Mouse (Mus musculus): ENCODE results near the gene Rnf150.

Rnf150 gene

DNA sequence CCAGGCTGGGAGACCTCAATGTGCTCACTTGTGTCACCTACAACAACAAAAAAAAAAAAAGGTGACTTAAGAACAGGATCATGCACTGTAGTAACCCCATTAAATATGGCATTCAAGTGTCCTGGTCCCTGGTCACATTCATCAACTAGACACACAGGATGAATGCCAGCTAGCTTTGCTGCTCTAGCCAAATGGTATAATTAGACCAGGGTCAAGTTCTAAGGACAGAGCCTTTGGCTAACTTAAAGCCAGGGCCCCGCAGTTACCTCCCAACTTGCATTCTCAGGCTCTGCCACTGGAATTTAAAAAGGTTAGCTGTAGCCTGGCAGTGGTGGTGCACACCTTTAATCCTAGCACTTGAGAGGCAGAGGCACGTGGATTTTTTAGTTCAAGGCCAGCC lies 165.1 kb downstream of the Rnf150 start:
- no peak for DNase-seq

- DNase-seq: no peak
Measured at GRCm38 (mm10) chr8:83032800-83033199, 169.6 kb downstream of the Rnf150 start.

DNA sequence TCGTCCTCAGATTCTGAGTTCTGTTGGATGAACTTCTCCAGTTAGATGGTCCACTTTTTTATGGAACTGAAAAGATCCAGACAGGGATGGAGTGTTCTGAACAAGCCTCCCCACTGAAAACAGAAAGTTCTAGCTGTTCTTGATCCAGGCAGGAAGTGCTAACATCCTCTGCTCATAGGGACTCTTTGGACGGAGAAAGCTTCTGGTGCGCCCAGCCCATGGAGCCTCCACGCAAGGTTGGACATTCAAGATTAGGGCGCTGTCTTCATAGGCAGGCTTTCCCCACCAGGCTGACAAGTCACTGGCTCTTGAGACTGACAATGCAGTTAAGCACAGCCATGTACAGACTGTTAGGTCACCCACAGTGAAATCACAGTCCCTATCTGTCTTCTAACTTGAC lies 172.0 kb downstream of the Rnf150 start:
- no peak for DNase-seq

GRCm38 (mm10) chr8:83036521-83037166 lies 173.5 kb downstream of the Rnf150 start:
- no peak for DNase-seq

DNA sequence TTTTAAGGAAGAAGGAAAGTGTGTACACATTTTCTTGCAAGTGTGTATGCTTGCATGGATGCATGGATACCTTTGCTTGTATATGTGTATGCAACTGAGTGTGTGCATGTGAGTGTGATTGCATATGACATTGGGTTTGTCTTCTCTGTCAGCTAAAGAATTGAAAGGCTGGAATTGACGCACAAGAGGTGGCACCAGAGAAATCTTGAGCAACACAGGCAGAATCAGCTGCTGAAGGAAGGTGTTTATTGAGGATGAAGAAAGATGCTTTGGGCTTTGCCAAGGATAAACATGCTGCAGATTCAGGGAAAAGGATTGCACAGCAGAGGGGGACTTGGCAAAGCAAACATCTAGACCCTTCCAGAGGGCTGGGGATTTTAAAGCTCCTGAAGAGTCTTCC lies 174.2 kb downstream of the Rnf150 start:
- DNase-seq: no peak

- no peak for DNase-seq
Measured at GRCm38 (mm10) chr8:83038575-83038974, 175.4 kb downstream of the Rnf150 start.

DNA sequence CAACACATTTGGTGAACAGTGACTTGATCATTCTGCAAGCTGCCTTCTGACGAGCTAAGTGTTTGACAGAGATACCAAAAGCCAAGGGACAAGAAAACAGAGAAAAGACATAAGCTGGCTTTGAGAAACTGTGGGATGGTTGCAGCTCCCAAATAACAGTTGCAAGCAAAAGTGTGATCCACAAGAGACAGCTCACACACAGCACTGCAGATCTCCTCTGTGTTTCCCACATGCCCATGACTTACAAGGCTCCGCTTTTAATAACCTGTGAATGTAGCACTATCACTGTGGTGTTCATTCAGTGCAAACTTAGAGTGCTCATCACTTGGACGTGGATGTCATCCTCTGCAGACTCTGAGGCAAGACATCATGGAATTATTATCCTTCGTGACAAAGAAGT lies 178.3 kb downstream of the Rnf150 start:
- DNase-seq: no peak

DNA sequence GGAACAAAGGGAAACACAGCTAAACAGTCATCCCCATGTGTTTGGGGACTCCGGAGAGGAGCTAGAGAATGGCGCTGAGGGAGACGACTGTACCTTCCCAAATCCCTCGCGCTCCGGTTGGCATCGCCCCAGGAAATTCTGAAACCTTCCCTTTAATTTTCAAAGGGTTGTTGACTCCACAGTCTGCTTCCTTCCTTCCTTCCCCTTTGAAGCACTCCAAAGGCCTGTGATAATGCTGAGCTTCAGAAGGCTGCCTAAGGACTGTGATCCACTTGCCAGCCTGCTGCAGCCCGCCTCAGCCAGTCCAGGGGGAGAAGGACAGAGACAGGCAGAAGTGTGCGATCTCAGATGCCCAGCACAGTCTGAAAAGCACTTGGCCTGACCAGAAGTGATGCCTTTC lies 183.8 kb downstream of the Rnf150 start:
- DNase-seq: no peak

DNA sequence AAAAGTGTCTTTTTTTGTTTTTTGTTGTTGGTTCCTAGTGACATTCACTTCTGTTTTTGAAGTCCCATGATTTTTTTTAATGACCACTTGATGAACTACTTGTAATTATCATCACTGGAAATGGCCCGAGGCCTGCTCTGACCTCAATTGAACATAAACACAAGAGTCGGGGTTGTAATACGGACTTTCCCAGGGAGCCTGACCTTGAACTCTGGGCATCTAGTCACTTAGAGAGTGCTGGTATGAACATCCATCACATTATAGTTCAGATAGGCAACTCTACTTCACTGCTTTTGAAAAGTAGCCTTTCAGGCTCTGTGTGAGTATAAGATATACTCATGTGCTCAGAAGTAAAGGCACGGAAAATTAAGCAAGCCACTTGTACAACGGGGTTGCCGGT lies 185.4 kb downstream of the Rnf150 start:
- DNase-seq: no peak

DNA sequence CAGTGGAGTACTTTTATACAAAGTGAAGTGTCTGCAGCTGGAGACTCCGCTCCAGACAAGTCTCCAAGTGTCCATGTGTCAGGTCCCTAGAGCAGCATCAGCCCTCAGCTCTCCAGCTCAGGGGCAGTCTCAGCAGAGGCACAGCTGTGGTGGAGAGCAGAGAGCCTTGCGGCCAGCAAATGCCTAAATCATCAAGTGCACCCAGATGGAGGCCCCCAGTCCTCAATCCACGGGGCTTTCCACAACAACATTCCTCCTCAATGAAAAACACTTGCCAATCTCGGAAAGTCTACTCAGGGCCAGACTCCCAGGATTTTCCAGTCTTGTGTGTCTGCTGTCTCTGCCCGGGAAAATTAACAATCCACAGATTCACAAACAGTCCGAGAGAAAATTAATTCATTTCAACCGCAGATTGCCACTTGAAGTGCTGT lies 186.0 kb downstream of the Rnf150 start:
- DNase-seq: no peak

GRCm38 (mm10) chr8:83049616-83050015 lies 186.5 kb downstream of the Rnf150 start:
- no peak for DNase-seq

GRCm38 (mm10) chr8:83052896-83053295 lies 189.7 kb downstream of the Rnf150 start:
- no peak for DNase-seq

DNA sequence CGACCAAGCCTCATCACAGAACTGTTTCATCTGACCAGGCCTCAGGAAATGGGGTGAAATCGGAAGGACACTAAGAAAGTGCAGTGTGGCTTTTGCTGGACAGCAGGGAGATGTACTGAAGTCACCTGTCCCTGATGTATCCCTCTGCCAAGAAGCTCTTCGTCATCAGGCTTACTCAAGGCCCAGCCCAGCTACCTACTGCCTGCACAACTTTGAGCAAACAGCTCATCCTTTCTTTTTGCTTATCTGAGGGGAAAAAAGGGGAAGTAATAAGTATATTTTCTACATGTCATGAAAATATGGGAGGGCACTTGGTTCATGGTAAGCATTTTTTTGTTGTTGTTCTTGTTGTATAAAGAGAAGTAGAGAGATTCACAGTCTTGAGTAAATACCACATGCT lies 191.6 kb downstream of the Rnf150 start:
- no peak for DNase-seq

DNA sequence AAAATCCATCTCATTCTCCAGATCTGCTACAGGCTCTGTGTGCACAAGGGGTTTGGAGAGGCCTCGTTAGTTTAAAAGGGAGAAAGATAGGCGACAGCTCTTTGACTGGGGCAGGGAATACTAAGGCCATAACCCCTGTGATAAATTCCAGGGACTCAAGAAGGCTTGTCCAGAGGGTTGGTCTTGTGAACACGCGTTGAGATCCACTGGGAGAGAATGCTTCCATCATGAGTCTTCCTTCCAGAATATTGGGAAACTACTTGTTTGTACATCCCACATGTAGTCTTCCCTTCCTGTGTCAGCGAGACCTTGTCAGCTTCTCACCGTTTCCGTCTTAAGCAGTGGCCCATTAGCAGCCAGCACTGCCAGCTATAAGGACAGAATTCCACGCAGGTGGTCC lies 195.8 kb downstream of the Rnf150 start:
- no peak for DNase-seq

- DNase-seq: no peak
Measured at GRCm38 (mm10) chr8:83060076-83060475, 196.9 kb downstream of the Rnf150 start.

DNA sequence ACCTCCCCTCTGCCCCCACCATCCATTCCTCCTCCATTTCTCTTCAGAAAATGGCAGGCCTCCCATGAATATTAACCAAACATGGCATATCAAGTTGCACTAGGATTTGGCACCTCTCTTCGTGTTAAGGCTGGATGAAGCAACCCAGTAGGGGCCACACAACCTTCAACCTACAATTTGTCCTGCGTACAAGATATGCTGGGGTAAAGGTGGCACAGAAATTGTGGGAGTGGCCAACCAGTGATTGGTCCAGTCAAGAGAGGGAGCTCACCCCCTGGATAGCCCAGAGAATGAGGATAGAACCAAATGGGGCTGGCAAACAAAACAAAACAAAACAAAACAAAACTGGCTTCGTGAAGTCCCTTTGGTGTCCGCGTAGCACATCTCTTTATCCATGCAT lies 198.1 kb downstream of the Rnf150 start:
- DNase-seq: no peak

- no peak for DNase-seq
Measured at GRCm38 (mm10) chr8:83061873-83062272, 198.7 kb downstream of the Rnf150 start.

DNA sequence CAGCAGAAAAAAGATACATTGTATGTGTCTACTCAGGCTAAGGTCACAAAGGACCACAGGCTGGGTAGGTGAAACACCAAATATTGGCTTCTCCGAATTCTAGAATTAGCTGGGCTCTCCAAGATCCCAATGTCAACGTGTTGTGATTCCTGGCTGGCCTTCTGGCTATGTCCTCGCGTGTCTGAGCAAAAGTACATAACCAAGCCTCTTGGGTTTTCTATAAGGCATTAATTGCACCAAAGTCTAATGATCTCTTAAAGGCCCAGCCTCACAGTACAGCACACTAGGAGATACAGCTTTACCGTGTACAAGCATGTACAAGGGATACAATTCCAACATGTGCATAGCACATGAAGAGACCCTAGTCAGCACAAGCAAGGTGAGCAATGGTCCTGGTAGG lies 199.1 kb downstream of the Rnf150 start:
- DNase-seq: no peak

GRCm38 (mm10) chr8:83064096-83064495 lies 200.9 kb downstream of the Rnf150 start:
- DNase-seq: no peak

- DNase-seq: no peak
Measured at GRCm38 (mm10) chr8:83066076-83066475, 202.9 kb downstream of the Rnf150 start.

DNA sequence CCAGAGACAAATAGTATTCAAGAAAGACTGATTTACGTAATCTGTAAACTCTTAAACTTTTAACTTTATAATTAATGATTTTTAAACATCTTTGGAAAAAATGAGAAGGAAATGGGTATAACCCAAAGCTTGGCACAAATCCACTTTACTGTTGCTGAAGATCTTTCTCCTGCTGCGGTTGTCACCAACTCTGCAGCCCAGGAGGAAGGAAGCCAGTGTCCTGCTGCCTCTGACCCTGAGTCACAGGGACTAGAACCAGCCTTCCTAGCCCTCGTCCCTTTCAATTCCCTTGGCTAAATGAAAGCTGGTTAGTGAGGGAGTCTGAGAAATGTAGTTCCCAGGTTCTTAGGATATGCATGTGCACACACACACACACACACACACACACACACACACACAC lies 203.7 kb downstream of the Rnf150 start:
- no peak for DNase-seq

DNA sequence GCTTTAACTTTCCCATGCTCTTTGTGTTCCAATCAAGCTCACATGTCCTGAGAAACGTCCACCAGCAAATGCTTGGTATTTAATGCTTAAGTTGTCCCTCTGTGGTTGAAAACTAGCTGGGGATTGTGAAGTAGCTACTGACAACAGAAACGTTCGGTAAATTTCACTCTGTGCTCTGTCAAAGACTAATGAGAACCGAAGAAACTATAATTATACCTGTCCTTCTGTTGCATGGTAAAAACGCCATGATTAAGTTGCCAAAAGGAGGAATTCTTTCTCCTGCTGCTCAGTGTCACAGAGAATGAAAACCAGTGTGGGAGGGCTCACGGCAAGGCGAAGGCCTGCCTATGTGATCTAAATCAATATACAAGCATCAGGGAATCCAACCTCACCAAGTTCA lies 204.8 kb downstream of the Rnf150 start:
- no peak for DNase-seq

DNA sequence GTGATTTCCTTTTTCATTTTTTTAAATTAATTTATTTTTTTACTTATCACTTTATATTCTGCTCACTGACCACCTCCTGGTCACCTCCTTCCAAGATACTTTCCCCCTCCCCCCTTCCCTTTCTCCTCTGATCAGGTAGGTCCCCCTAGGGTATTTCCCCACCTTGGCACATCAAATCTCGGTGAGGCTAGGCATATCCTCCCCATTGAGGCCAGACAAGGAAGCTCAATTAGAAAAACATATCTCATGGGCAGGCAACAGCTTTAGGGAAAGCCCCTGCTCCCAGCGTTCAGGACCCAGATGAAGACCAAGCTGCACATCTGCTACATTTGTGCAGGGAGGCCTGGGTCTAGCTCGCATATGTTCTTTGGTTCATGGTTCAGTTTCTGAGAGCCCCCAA lies 211.1 kb downstream of the Rnf150 start:
- no peak for DNase-seq

- no peak for DNase-seq
Measured at GRCm38 (mm10) chr8:83076621-83077020, 213.5 kb downstream of the Rnf150 start.

DNA sequence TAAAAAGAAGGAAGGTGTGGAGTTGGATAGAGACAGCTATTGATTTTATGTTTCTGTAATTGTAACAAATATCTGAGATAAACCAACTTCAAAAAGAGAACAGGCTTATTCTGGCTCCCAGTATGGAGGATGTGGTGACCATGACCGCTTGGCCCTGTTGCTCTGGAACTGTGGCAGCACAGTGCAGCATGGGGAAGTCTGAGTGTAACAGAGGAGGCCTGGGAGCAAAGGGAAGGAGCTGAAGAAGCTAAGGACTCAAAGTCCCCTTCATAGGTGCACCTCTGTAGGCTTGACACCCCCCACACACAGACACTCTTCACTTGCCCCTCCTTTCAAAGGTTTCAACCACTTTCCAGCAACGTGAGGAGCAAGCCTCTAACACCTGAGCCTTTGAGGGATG lies 214.2 kb downstream of the Rnf150 start:
- DNase-seq: no peak

Measured in cerebellum, adult 11 months (tissue).